Mouse (Mus musculus) hindbrain, embryonic 10.5 days (tissue): Measurements from ENCODE around the gene Tgm7. TPM values are rescaled to one million over a fixed set of nuclear protein-coding genes. Genes with fewer than 3 reads are reported as not detected.
"Not testable (repeated sequence)": the region's sequence is repeated elsewhere in the genome, so short reads cannot be mapped to it uniquely, and the experiment has no call there.

Experiments used
- DNase-seq: peaks from one replicate; pipeline ENCODE4 v3.0.0-alpha.2; 2017; ENCODE audit warnings: low spot score
- H3K27ac ChIP-seq: fragments of 300-500 bp; sonication (generic); 2 replicates; pipeline ENCODE4 v1.5.1; 2016; ENCODE audit warnings: mild to moderate bottlenecking, moderate library complexity
- H3K27me3 ChIP-seq: fragments of 300-500 bp; sonication (generic); 2 replicates; pipeline ENCODE4 v1.6.1; 2016; ENCODE audit warnings: mild to moderate bottlenecking; ENCODE audit not compliant: poor library complexity, insufficient read depth, severe bottlenecking
- H3K36me3 ChIP-seq: fragments of 300-500 bp; sonication (generic); 2 replicates; pipeline ENCODE4 v1.6.1; 2016; ENCODE audit warnings: mild to moderate bottlenecking, moderate library complexity
- H3K4me1 ChIP-seq: fragments of 300-500 bp; sonication (generic); replicated peaks from 2 replicates; pipeline ENCODE4 v1.6.1; 2016; ENCODE audit warnings: mild to moderate bottlenecking
- H3K4me3 ChIP-seq: fragments of 300-500 bp; sonication (generic); 2 replicates; pipeline ENCODE4 v1.5.1; 2016; ENCODE audit warnings: mild to moderate bottlenecking, moderate library complexity
- H3K9me3 ChIP-seq: fragments of 300-500 bp; sonication (generic); 2 replicates; pipeline ENCODE4 v1.6.1; 2016; ENCODE audit warnings: mild to moderate bottlenecking, moderate library complexity
- WGBS: fragments of 180-500 bp; shearing (Covaris S2); methylation state at CpG from one replicate; pipeline ENCODE4 v1.1.7; 2016; 5-methylcytosine and 5-hydroxymethylcytosine counted together
- polyA plus RNA-seq: library from polyadenylated mRNA; unstranded; fragments of >200 nt; fragmentation: Nextera tagmentation; extraction: Ambion mirVana; gene quantifications from 2 replicates; pipeline ENCODE4 v1.2.1, GENCODE M21; 2016

Gene Tgm7
- not detected in 2 replicates for polyA plus RNA-seq

DNA sequence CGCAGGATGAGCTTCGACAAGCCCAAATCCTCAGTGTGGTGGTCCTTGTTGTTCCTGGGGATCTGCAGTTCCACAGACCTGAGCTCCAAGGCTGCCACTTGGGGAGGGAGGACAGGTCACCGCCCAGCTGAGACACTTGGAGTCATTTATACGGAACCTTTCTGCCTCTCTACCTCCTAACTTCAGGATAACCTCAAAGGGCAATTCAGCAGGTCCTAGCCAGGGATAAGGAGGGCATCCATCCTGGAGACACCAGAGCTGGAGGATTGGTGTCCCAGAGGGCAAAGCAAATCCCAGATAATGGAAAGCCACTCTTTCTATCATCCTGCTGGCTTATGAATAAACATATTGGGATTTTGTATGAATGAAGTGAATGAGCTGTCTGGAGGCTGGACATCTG lies at the start of gene Tgm7:
Gene Tgm7, minus strand, starts transcription at position 101 of the 400 bp plus-strand sequence.
- Histone ChIP-seq H3K9me3 (no peaks in the 10 kb centered on the region), H3K27me3 (no peaks in the 10 kb centered on the region), H3K4me1 (no peaks in the 10 kb centered on the region), H3K36me3 (no peaks in the 10 kb centered on the region), H3K27ac (no peak within 1 kb of the TSS), H3K4me3 (no peak within 1 kb of the TSS)
- 88% methylated on average over 4 of the region's 4 CpGs for WGBS
- DNase-seq: no peak

DNA sequence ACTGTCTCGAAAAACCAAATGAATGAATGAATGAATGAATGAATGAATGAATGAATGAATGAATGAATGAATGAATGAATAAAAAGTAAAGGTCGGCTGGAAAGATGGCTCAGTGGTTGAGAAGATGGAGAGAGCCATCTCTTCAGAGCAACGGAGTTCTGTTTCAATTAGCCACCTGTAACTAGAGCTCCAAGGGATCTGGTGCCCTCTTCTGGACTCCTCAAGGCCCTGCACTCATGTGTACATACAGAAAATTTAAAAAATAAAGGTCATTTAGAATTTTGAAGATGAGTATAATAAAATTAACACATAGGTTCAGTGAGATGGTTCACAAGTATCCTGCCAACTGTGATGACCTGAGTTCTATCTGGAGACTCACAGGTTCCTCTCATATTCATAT lies 43.5 kb upstream of the Tgm7 start:
- Histone ChIP-seq H3K4me3 (no peak overlapping the region), H3K4me1 (no peaks in the 10 kb centered on the region), H3K27ac (no peak overlapping the region), H3K9me3 (no peaks in the 10 kb centered on the region), H3K27me3 (no peaks in the 10 kb centered on the region), H3K36me3 (peaks cover 70% of the 10 kb centered on the region)
- WGBS: 91% methylated on average over 3 of the region's 3 CpGs
- DNase-seq: no peak

DNA sequence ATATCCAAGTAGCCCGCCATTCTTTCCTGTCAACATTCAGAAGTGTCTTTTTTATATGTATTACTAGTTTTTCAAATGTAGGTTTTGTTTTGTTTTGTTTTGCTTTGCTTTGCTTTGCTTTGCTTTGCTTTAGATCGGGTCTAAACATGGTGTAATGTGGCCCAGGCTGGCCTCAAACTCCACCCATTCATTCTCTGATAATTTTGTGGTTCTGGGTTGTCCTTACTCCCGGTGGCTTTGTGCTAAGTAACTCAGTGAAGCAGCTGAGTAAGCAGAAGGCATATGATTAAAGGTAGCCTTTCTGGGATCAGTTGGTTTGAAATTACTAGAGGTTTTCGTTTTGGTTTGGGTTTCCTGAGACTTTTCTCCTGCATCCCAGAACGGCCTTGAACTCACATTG lies 40.1 kb upstream of the Tgm7 start:
- no peak overlapping the region for H3K4me3 ChIP-seq
- H3K36me3 ChIP-seq: peaks cover 72% of the 10 kb centered on the region
- DNase-seq: no peak
- no peaks in the 10 kb centered on the region for H3K9me3 ChIP-seq
- H3K27ac ChIP-seq: no peak overlapping the region
- 88% methylated on average over 5 of the region's 5 CpGs for WGBS
- no peaks in the 10 kb centered on the region for H3K27me3 ChIP-seq
- no peaks in the 10 kb centered on the region for H3K4me1 ChIP-seq

DNA sequence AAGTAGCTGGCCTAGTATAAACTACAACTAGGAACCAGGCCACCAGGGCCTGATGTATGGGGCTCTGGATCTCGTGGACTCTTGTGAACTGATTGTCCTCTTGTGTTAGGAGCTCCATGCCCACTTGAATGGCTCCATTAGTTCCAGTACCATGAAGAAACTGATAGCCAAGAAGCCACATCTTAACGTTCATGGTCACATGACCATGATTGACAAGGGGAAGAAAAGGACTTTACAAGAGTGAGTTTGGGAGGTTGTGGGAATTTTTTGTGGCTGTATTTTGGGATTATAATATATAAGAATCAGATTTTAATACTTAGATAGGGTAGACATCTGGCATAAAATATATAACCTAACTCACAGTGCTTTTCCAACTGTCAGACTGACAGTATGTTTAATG lies 32.8 kb upstream of the Tgm7 start:
- H3K9me3 ChIP-seq: peaks cover 16% of the 10 kb centered on the region
- H3K4me3 ChIP-seq: no peak overlapping the region
- H3K4me1 ChIP-seq: peaks cover 30% of the 10 kb centered on the region
- no peaks in the 10 kb centered on the region for H3K27me3 ChIP-seq
- H3K36me3 ChIP-seq: peaks cover 59% of the 10 kb centered on the region
- WGBS: 47% methylated on average over 2 of the region's 2 CpGs
- no peak for DNase-seq
- H3K27ac ChIP-seq: no peak overlapping the region

DNA sequence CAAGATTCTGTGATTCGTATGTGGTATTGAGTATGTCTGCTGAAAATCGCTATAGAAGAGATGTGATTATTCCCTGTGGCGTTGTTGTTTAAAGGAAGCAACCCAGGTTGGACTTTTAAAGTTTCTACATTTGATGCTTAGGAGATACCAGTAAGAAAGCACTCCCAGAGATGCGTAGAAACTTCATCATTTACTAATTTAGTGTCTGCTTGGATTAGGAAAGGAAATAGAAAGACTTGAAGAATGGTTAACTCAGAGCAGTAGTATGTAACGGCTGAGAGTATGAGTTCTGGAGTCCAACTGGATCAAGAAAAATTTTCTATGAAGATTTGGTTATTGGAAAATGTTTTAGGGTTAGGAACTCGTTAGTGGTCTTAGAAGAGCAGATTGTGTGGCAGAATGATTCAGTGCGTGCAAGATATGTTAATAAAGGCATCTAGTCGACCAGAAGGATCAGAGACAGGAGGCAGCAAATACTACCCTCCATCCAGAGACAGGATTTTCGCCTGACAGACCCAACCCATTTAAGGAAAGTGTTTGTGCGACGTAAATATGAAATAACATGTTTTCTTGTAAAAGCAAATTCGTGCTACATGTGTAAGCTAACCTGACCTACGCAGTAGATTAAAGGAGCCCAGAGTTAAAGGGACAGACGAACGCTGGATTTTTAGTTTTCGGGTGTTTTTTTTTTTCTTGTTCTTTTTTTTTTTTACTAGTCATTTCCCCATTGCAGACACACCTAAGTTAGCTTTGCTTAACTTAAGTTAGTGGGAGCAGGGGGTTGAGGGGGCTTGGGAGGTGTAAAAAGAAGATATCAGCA lies 31.8 kb upstream of the Tgm7 start:
- H3K9me3 ChIP-seq: peaks cover 17% of the 10 kb centered on the region
- peak overlapping the region; percentile 96 for H3K27ac ChIP-seq
- WGBS: 83% methylated on average over 16 of the region's 16 CpGs
- H3K27me3 ChIP-seq: no peaks in the 10 kb centered on the region
- peaks cover 30% of the 10 kb centered on the region for H3K4me1 ChIP-seq
- peak overlapping the region; percentile 64 for H3K4me3 ChIP-seq
- no peak for DNase-seq
- peaks cover 58% of the 10 kb centered on the region for H3K36me3 ChIP-seq

DNA sequence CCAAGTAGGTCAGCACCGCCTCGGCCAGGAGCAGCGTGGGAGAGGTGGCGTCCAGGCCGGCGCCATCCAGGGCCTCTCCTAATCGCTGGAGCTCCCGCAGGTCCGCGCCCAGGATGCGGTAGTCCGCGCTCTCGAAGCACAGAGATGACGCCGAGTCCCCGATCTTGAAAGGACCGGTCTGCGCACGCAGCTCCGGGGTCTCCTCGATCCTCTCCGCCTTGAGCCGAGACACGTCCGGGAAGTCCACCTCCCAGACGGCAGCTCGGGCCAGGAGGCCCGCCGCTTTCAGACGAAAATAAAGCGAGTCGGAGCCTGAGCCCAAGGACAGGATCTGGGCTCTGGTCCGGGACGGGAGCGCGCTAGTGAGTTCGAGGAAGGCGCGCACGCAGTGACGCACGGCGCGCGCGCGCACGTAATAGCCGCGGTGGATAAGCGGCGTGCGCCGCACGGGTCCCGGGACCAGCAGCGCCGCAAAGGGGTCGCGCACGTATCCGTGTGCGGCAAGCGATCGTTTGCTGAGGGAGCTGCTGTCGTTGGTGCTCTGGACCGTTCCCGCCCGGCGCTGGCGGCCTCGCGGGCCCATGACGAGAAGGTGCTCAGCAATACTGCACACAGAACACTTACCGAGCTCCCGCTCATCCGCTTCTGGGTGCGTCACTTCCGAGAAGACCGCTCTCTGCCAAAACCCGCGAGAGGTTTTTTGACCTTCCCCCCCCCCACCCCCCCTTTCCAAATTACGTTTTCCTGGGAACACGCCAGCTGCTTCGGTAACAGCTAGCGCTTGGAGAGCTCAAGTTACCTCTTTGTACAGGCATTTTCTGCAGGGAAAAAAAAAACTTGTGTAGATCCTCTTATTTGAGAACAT lies 30.7 kb upstream of the Tgm7 start, which contains the start of the genes Adal and Lcmt2:
Gene Adal, plus strand, starts transcription at position 411 of the 865 bp plus-strand sequence.
Gene Lcmt2, minus strand, starts transcription at position 636 of the 865 bp plus-strand sequence.
- under 1% methylated on average over 87 of the region's 87 CpGs for WGBS
- DNase-seq: peak; percentile 94
- H3K27ac ChIP-seq: peak within 1 kb of the TSS; percentile 96
- H3K36me3 ChIP-seq: peaks cover 49% of the 10 kb centered on the region
- peak within 1 kb of the TSS; percentile 64 for H3K4me3 ChIP-seq
- H3K9me3 ChIP-seq: peaks cover 17% of the 10 kb centered on the region
- H3K27me3 ChIP-seq: no peaks in the 10 kb centered on the region
- peaks cover 30% of the 10 kb centered on the region for H3K4me1 ChIP-seq

DNA sequence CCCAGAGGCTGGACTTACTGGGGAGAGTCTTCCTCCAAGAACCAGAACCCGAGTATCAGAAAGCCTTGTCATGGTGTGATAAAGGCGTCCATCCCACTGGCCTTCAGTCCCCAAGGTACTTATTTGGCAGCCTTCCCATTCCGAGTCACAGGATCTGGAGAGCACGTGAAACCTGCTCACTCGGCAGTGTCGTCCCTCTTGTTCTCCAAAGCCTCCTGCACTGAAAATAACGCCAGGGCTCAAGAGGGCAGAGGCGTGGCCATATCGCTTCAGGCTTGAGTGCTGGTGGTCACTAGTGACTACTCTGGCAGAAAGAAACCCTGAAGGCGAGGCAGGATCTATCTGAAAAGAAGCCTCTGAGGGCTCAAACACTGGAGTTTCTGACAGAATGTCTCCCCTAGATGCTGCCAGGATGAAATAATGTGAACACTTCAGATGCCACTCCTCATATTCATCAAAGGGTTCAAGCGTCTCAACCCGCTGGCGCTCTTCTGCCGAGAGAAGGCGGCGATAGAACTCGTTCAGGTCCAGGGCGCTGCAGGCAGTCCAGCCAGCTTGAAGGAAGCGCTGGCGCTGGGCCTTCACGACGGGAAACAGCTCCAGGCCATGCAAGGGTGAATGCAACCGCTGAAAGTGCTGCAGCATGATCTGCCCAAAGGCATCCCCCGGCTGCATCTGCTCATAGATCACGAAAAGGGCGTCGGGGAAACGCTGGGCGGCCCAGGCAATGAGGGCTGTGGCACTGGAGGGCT lies 29.8 kb upstream of the Tgm7 start:
- DNase-seq: peak; percentile 8
- H3K36me3 ChIP-seq: peaks cover 42% of the 10 kb centered on the region
- WGBS: 60% methylated on average over 29 of the region's 29 CpGs

DNA sequence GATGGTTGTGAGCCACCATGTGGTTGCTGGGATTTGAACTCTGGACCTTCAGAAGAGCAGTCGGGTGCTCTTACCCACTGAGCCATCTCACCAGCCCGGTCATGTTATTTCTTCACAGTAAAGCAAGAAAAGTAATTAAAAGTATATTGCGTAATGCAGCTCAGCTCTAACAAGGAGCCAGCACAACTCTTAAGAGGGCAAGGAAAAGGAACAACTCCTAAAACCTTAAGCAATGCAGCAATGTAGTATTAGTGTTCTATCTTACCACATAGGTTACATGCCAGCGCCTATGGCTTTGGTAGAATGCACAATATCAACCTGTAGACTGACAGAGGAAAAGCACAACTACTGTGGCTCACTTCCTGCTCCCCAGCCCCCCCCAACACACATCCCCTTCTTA lies 27.8 kb upstream of the Tgm7 start:
- H3K4me1 ChIP-seq: peaks cover 29% of the 10 kb centered on the region
- DNase-seq: no peak
- 92% methylated on average over 4 of the region's 4 CpGs for WGBS
- peaks cover 17% of the 10 kb centered on the region for H3K9me3 ChIP-seq
- H3K27ac ChIP-seq: no peak overlapping the region
- peaks cover 30% of the 10 kb centered on the region for H3K36me3 ChIP-seq
- H3K4me3 ChIP-seq: no peak overlapping the region
- no peaks in the 10 kb centered on the region for H3K27me3 ChIP-seq

More for the DNA sequence above, 29.8 kb upstream of the Tgm7 start:
- Histone ChIP-seq H3K4me3 (peak overlapping the region; percentile 64), H3K4me1 (peaks cover 30% of the 10 kb centered on the region), H3K27ac (peak overlapping the region; percentile 96), H3K9me3 (peaks cover 17% of the 10 kb centered on the region), H3K27me3 (no peaks in the 10 kb centered on the region)

DNA sequence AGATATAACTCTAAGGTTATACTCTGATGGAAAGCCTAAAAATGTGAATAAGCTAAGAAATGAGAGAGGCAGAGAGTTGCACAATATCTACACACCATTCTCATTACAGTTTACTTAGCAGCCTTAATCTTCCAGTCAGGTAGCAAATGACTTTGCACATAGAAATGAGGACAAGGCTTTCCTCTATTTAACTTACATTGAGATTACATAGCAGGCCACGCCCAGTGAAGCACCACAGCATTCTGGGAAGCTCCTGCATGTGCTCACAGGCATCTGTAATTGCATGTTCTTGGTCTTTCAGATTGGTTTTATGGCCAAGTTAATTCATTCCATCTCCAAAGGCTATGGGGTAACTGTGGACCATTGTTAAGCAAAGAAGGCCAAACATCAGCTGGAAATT lies 23.2 kb upstream of the Tgm7 start:
- Histone ChIP-seq H3K36me3 (peaks cover 11% of the 10 kb centered on the region), H3K27ac (no peak overlapping the region), H3K4me3 (no peak overlapping the region), H3K9me3 (0 out of 2 replicates have a peak, but pooled peaks cover 3% of the 10 kb centered on the region), H3K27me3 (no peaks in the 10 kb centered on the region), H3K4me1 (no peaks in the 10 kb centered on the region)
- no peak for DNase-seq
- WGBS: 73% methylated on average over 1 of the region's 1 CpGs

DNA sequence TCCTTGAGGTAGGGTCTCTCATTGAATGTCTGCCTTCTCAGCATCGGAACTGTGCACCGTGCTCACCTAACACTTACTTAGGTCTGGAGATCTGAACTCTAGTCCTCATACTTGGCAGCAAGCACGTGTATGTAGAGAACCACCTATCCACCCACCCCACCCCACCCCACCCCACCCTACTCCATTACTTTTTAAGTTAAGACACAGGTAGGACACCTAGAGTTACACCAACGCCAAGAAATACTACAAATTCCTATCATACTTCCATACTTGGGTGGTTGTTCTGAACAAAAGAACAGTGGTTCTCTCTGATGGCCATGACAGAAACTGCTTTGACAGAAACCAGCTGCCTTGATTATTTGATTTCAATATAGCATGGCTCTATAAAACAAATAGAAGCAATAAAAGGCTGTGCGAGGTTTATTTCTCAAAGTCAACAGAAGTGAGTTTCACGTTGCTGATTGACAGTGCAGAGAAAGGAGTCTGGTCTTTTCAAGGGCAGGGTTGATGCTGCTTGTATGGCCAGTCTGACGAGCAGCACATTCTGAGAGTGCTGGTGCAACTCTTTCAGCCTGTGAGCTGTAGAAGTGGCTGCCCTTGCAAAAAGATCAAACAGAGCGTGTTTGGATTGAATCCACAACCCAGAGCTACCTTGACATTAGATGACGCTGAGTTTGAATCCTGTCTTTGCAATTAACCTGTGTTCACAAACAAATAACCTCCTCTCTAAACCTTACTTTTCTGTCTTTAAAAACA lies 19.4 kb upstream of the Tgm7 start:
- WGBS: 78% methylated on average over 9 of the region's 9 CpGs

DNA sequence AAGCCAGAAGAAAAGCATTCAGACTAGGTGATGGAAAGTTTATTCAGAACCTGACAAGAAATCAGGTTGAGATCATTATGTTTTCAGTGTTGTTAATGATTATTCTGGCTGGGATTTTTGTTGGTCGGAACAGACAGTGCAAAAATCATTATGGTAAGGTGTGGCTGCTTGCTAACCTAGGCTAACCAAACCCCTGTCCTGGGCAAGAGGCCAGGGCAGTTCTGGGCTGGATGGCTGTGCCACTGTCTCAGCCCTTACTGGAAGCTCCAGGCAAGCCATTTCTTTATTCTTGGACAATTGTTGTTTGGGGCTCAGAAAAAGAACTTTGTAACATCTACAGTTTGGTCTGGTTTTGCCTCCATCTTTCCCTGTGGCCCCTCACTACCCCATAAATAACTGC lies 17.9 kb upstream of the Tgm7 start:
- H3K9me3 ChIP-seq: no peaks in the 10 kb centered on the region
- H3K4me1 ChIP-seq: no peaks in the 10 kb centered on the region
- no peak for DNase-seq
- H3K27ac ChIP-seq: no peak overlapping the region
- H3K4me3 ChIP-seq: no peak overlapping the region
- WGBS: 86% methylated on average over 1 of the region's 1 CpGs
- H3K36me3 ChIP-seq: no peaks in the 10 kb centered on the region
- H3K27me3 ChIP-seq: no peaks in the 10 kb centered on the region

More for the DNA sequence above, 19.4 kb upstream of the Tgm7 start:
- Histone ChIP-seq H3K4me1 (no peaks in the 10 kb centered on the region), H3K4me3 (no peak overlapping the region), H3K9me3 (no peaks in the 10 kb centered on the region), H3K36me3 (no peaks in the 10 kb centered on the region), H3K27ac (no peak overlapping the region), H3K27me3 (no peaks in the 10 kb centered on the region)
- no peak for DNase-seq

DNA sequence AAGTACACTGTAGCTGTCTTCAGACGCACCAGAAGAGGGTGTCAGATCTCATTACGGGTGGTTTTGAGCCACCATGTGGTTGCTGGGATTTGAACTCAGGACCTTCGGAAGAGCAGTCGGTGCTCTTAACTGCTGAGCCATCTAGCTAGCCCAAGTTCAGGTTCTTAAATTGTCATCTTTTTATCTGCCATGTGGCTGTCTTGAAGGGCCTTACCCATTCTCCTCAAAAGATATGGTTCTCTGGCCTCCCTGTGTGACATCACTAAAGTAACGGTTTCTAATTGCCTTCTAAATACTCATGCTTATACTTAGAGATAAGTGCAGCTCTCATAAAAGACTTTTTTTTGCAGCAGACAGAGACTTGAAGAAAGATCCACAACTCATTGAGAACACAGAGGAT lies 16.7 kb upstream of the Tgm7 start:
- 92% methylated on average over 5 of the region's 5 CpGs for WGBS
- H3K9me3 ChIP-seq, H3K4me3 ChIP-seq: not testable (repeated sequence)

More for the DNA sequence above, 16.7 kb upstream of the Tgm7 start:
- not testable (repeated sequence) for H3K27me3 ChIP-seq, H3K36me3 ChIP-seq, DNase-seq, H3K4me1 ChIP-seq, H3K27ac ChIP-seq
